Mouse (Mus musculus) midbrain, embryonic 15.5 days (tissue): ENCODE measurements around the gene Gimap4. TPM values are rescaled to one million over a fixed set of nuclear protein-coding genes. Genes with fewer than 3 reads are reported as not detected.
A peak's percentile ranks its signal among the peaks of the same experiment; 100 is the strongest.

Source experiments
- ATAC-seq: fragments of 200-750 bp; cut with Nextera tagmentation; replicated peaks from 2 replicates; pipeline ENCODE4 v1.8.0; 2017; ENCODE audit warnings: moderate TSS enrichment
- H3K27ac ChIP-seq: fragments of 300-500 bp; sonication (generic); 2 replicates; pipeline ENCODE4 v1.5.1; 2015; ENCODE audit warnings: mild to moderate bottlenecking, inconsistent platforms
- H3K27me3 ChIP-seq: fragments of 300-500 bp; sonication (generic); replicated peaks from 2 replicates; pipeline ENCODE4 v1.6.1; 2015; ENCODE audit warnings: inconsistent platforms
- H3K36me3 ChIP-seq: fragments of 300-500 bp; sonication (generic); replicated peaks from 2 replicates; pipeline ENCODE4 v1.6.1; 2015; ENCODE audit warnings: inconsistent platforms
- H3K4me1 ChIP-seq: fragments of 300-500 bp; sonication (generic); 2 replicates; pipeline ENCODE4 v1.6.1; 2015; ENCODE audit warnings: inconsistent platforms
- H3K4me2 ChIP-seq: fragments of 300-500 bp; sonication (generic); 2 replicates; pipeline ENCODE4 v1.6.1; 2015; ENCODE audit warnings: inconsistent platforms, mild to moderate bottlenecking, moderate library complexity
- H3K4me3 ChIP-seq: fragments of 300-500 bp; sonication (generic); 2 replicates; pipeline ENCODE4 v1.5.1; 2015; ENCODE audit warnings: mild to moderate bottlenecking, inconsistent platforms
- H3K9ac ChIP-seq: fragments of 300-500 bp; sonication (generic); 2 replicates; pipeline ENCODE4 v1.6.1; 2015; ENCODE audit warnings: mild to moderate bottlenecking, inconsistent platforms
- H3K9me3 ChIP-seq: fragments of 300-500 bp; sonication (generic); 2 replicates; pipeline ENCODE4 v1.6.1; 2016; ENCODE audit warnings: inconsistent platforms
- WGBS: fragments of 180-500 bp; shearing (Covaris S2); methylation state at CpG from one replicate; pipeline ENCODE4 v1.1.7; 2015; ENCODE audit warnings: mixed read lengths; 5-methylcytosine and 5-hydroxymethylcytosine counted together
- polyA plus RNA-seq: library from polyadenylated mRNA; unstranded; fragments of >200 nt; fragmentation: Nextera tagmentation; extraction: Ambion mirVana; gene quantifications from 2 replicates; pipeline ENCODE4 v1.2.1, GENCODE M21; 2015

The Gimap4 gene
- polyA plus RNA-seq, 1 experiment from 2014 or later, result 1.5 TPM

GRCm38 (mm10) chr6:48650041-48650440, 34.3 kb upstream of the Gimap4 start:
- no peak overlapping the region for H3K4me3 ChIP-seq
- H3K27ac ChIP-seq, result no peak overlapping the region
- H3K9ac ChIP-seq, result no peak overlapping the region
- no peaks in the 10 kb centered on the region for H3K4me1 ChIP-seq
- no peak overlapping the region for H3K4me2 ChIP-seq
- H3K36me3 ChIP-seq, result no peaks in the 10 kb centered on the region
- 92% methylated on average over 9 of the region's 9 CpGs for WGBS
- H3K9me3 ChIP-seq, result no peaks in the 10 kb centered on the region
- ATAC-seq, result no peak
- no peaks in the 10 kb centered on the region for H3K27me3 ChIP-seq

GRCm38 (mm10) chr6:48658721-48659120, 25.6 kb upstream of the Gimap4 start:
- no peaks in the 10 kb centered on the region for H3K27me3 ChIP-seq
- no peak for ATAC-seq
- 87% methylated on average over 5 of the region's 5 CpGs for WGBS

GRCm38 (mm10) chr6:48664750-48665149, 19.6 kb upstream of the Gimap4 start:
- Histone ChIP-seq H3K9ac (no peak overlapping the region), H3K27me3 (no peaks in the 10 kb centered on the region), H3K27ac (no peak overlapping the region), H3K36me3 (no peaks in the 10 kb centered on the region), H3K4me3 (no peak overlapping the region), H3K9me3 (no peaks in the 10 kb centered on the region), H3K4me2 (no peak overlapping the region), H3K4me1 (no peaks in the 10 kb centered on the region)
- no peak for ATAC-seq
- 84% methylated on average over 4 of the region's 4 CpGs for WGBS

More at GRCm38 (mm10) chr6:48658721-48659120, 25.6 kb upstream of the Gimap4 start:
- no peaks in the 10 kb centered on the region for H3K4me1 ChIP-seq
- no peak overlapping the region for H3K27ac ChIP-seq
- no peak overlapping the region for H3K4me2 ChIP-seq
- H3K9ac ChIP-seq, result no peak overlapping the region
- no peak overlapping the region for H3K4me3 ChIP-seq
- H3K9me3 ChIP-seq, result no peaks in the 10 kb centered on the region
- H3K36me3 ChIP-seq, result no peaks in the 10 kb centered on the region

GRCm38 (mm10) chr6:48665471-48665870, 18.9 kb upstream of the Gimap4 start:
- Histone ChIP-seq H3K27ac (no peak overlapping the region), H3K4me3 (no peak overlapping the region), H3K36me3 (no peaks in the 10 kb centered on the region), H3K27me3 (no peaks in the 10 kb centered on the region), H3K4me1 (no peaks in the 10 kb centered on the region), H3K4me2 (no peak overlapping the region), H3K9me3 (no peaks in the 10 kb centered on the region), H3K9ac (no peak overlapping the region)
- WGBS, result 95% methylated on average over 9 of the region's 9 CpGs
- no peak for ATAC-seq

- whole genome bisulfite sequencing, result 74% methylated on average over 7 of the region's 7 CpGs
Observed at GRCm38 (mm10) chr6:48666159-48666586, 18.2 kb upstream of the Gimap4 start.

GRCm38 (mm10) chr6:48668022-48668421, 16.3 kb upstream of the Gimap4 start:
- no peaks in the 10 kb centered on the region for H3K4me1 ChIP-seq
- ATAC-seq, result no peak
- no peak overlapping the region for H3K27ac ChIP-seq
- no peaks in the 10 kb centered on the region for H3K27me3 ChIP-seq
- no peaks in the 10 kb centered on the region for H3K9me3 ChIP-seq
- H3K4me3 ChIP-seq, result no peak overlapping the region
- H3K9ac ChIP-seq, result no peak overlapping the region
- H3K36me3 ChIP-seq, result no peaks in the 10 kb centered on the region
- no peak overlapping the region for H3K4me2 ChIP-seq

More at GRCm38 (mm10) chr6:48666159-48666586, 18.2 kb upstream of the Gimap4 start:
- no peak overlapping the region for H3K27ac ChIP-seq
- no peak for ATAC-seq
- H3K27me3 ChIP-seq, result no peaks in the 10 kb centered on the region
- no peak overlapping the region for H3K4me3 ChIP-seq
- no peaks in the 10 kb centered on the region for H3K36me3 ChIP-seq
- no peak overlapping the region for H3K9ac ChIP-seq
- H3K4me2 ChIP-seq, result no peak overlapping the region
- H3K4me1 ChIP-seq, result no peaks in the 10 kb centered on the region
- no peaks in the 10 kb centered on the region for H3K9me3 ChIP-seq

GRCm38 (mm10) chr6:48669446-48669969, 14.8 kb upstream of the Gimap4 start:
- Histone ChIP-seq H3K4me3 (no peak overlapping the region), H3K4me1 (no peaks in the 10 kb centered on the region), H3K9me3 (no peaks in the 10 kb centered on the region), H3K27ac (no peak overlapping the region), H3K36me3 (no peaks in the 10 kb centered on the region), H3K4me2 (no peak overlapping the region), H3K9ac (no peak overlapping the region), H3K27me3 (no peaks in the 10 kb centered on the region)
- no peak for ATAC-seq
- WGBS, result 74% methylated on average over 2 of the region's 2 CpGs

- Histone ChIP-seq H3K4me3 (no peak overlapping the region), H3K4me1 (0 out of 2 replicates have a peak, but pooled peaks cover 2% of the 10 kb centered on the region), H3K4me2 (no peak overlapping the region), H3K27ac (no peak overlapping the region), H3K27me3 (no peaks in the 10 kb centered on the region), H3K9ac (no peak overlapping the region), H3K9me3 (no peaks in the 10 kb centered on the region), H3K36me3 (no peaks in the 10 kb centered on the region)
- WGBS, result 96% methylated on average over 9 of the region's 9 CpGs
- no peak for ATAC-seq
Observed at GRCm38 (mm10) chr6:48674291-48675058, 9.9 kb upstream of the Gimap4 start.

- Histone ChIP-seq H3K36me3 (no peaks in the 10 kb centered on the region), H3K9me3 (no peaks in the 10 kb centered on the region), H3K4me2 (peak overlapping the region; percentile 31), H3K27me3 (no peaks in the 10 kb centered on the region), H3K4me1 (0 out of 2 replicates have a peak, but pooled peaks cover 2% of the 10 kb centered on the region), H3K4me3 (0 out of 2 replicates have a peak overlapping the region, but pooled peaks have one; percentile 9), H3K27ac (no peak overlapping the region), H3K9ac (no peak overlapping the region)
- WGBS, result 46% methylated on average over 10 of the region's 10 CpGs
- ATAC-seq, result no peak
Observed at GRCm38 (mm10) chr6:48675400-48675930, 8.9 kb upstream of the Gimap4 start.

- H3K9ac ChIP-seq, result no peak within 1 kb of the TSS
- no peaks in the 10 kb centered on the region for H3K27me3 ChIP-seq
- peak within 1 kb of the TSS; percentile 9; the same call in 1 of the 2 replicates for H3K4me3 ChIP-seq
- no peak within 1 kb of the TSS for H3K27ac ChIP-seq
- WGBS, result 23% methylated on average over 11 of the region's 13 CpGs
- no peak for ATAC-seq
- peak within 1 kb of the TSS; percentile 31 for H3K4me2 ChIP-seq
- H3K36me3 ChIP-seq, result no peaks in the 10 kb centered on the region
- 0 out of 2 replicates have a peak, but pooled peaks cover 2% of the 10 kb centered on the region for H3K4me1 ChIP-seq
- H3K9me3 ChIP-seq, result no peaks in the 10 kb centered on the region
Observed at GRCm38 (mm10) chr6:48675931-48676859, 8.2 kb upstream of the Gimap4 start, which contains the start of gene Gimap9. Gimap9 (plus strand) TSS chr6:48676129.

- Histone ChIP-seq H3K9ac (no peak overlapping the region), H3K4me2 (no peak overlapping the region), H3K36me3 (no peaks in the 10 kb centered on the region), H3K27ac (no peak overlapping the region), H3K4me3 (no peak overlapping the region), H3K9me3 (no peaks in the 10 kb centered on the region), H3K4me1 (0 out of 2 replicates have a peak, but pooled peaks cover 2% of the 10 kb centered on the region), H3K27me3 (no peaks in the 10 kb centered on the region)
- ATAC-seq, result no peak
- WGBS, result 82% methylated on average over 5 of the region's 5 CpGs
Observed at GRCm38 (mm10) chr6:48676860-48677415, 7.4 kb upstream of the Gimap4 start.
